Mouse (Mus musculus) heart, adult 11 months (tissue): ENCODE measurements around the gene Oasl1.

Experiments used
- DNase-seq: peaks from one replicate; pipeline ENCODE4 v3.0.0; 2022

The Oasl1 gene

GRCm38 (mm10) chr5:114969609-114970215, 46.7 kb downstream of the Oasl1 start:
- DNase-seq: no peak

- no peak for DNase-seq
These were observed 47.8 kb downstream of the Oasl1 start, which contains the start of gene Hnf1a for GRCm38 (mm10) chr5:114970824-114971227. Gene Hnf1a, minus strand, starts transcription at chr5:114971094.

GRCm38 (mm10) chr5:114972201-114972600, 49.2 kb downstream of the Oasl1 start:
- DNase-seq: no peak

GRCm38 (mm10) chr5:114973131-114973530, 50.1 kb downstream of the Oasl1 start:
- no peak for DNase-seq

GRCm38 (mm10) chr5:114976935-114977334, 53.9 kb downstream of the Oasl1 start:
- no peak for DNase-seq

GRCm38 (mm10) chr5:114978473-114978872, 55.4 kb downstream of the Oasl1 start:
- no peak for DNase-seq

GRCm38 (mm10) chr5:114978888-114979249, 55.8 kb downstream of the Oasl1 start:
- DNase-seq: no peak

- DNase-seq: peak; percentile 96
These were observed 56.4 kb downstream of the Oasl1 start for GRCm38 (mm10) chr5:114979250-114980121.

- no peak for DNase-seq
These were observed 57.2 kb downstream of the Oasl1 start for GRCm38 (mm10) chr5:114980122-114980748.

- no peak for DNase-seq
These were observed 59.0 kb downstream of the Oasl1 start for GRCm38 (mm10) chr5:114982001-114982400.

GRCm38 (mm10) chr5:114985074-114985473, 62.0 kb downstream of the Oasl1 start:
- DNase-seq: no peak
